Mouse (Mus musculus) G1E (cell line): Measurements from ENCODE around the gene Gm3839.

Experiments
- CTCF ChIP-seq: IDR thresholded peaks from 2 replicates; pipeline ENCODE4 v1.5.1; 2012; ENCODE audit warnings: low read depth, low read length, inconsistent platforms, mixed read lengths
- TAL1 ChIP-seq: conservative IDR thresholded peaks from 2 replicates; pipeline ENCODE4 v1.6.1; 2012; ENCODE audit warnings: low read depth, low read length, inconsistent platforms, mixed read lengths

- no peak for TF ChIP-seq CTCF
- TF ChIP-seq TAL1: no peak
Observed at GRCm38 (mm10) chr14:11375225-11375624, 18.7 kb upstream of the Gm3839 start.
